8 mouse cellular contexts compared by ENCODE assay signal in the genomic region with DNA sequence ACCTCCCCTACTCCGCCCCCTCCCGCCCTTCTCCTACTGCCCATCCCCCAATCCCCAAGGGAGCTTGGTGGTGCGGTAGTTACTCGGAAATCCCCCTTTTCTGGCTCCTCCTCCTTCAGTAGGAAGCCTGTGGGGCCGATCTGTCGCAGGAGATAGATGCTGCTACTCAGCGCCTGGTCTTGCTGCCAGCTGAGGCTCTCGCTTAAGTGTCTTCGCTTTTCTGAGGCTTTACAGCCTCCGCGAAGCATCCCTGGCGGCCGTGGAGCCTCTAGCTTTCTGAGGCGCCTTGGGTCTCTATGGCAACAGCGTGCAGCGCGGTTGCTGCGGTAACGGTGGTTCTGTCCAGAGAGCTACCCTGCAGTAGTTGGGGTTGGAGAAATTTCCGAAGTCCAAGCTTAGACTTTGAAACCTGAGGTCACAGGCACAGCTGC. TPM values are rescaled to one million over a fixed set of nuclear protein-coding genes. Genes with fewer than 3 reads are reported as not detected.
A peak's percentile ranks its signal among the peaks of the same experiment; 100 is the strongest.
DNase-seq lines count a peak whose midpoint lies in the region; ATAC-seq and TF ChIP-seq lines count a peak whose summit lies in the region.

A gene (minus strand): TSS at position 298 of the 431 bp plus-strand sequence.

- no peaks in the 10 kb centered on the region for H3K36me3 ChIP-seq in lung, embryonic 15.5 days
- H3K36me3 ChIP-seq in limb, embryonic 10.5 days, result no peaks in the 10 kb centered on the region
- no peaks in the 10 kb centered on the region for H3K36me3 ChIP-seq in midbrain, postnatal 0 days (ENCODE audit: insufficient read depth, low read length)

- H3K9me3 ChIP-seq in lung, embryonic 15.5 days, result no peaks in the 10 kb centered on the region
- H3K9me3 ChIP-seq in limb, embryonic 10.5 days (replicated peaks), result no peaks in the 10 kb centered on the region
- no peaks in the 10 kb centered on the region for H3K9me3 ChIP-seq in midbrain, postnatal 0 days (ENCODE audit: low read length)

- no peaks in the 10 kb centered on the region for H3K27me3 ChIP-seq in lung, embryonic 15.5 days
- H3K27me3 ChIP-seq in limb, embryonic 10.5 days (ENCODE audit: low read depth, poor library complexity, severe bottlenecking), result no peaks in the 10 kb centered on the region
- H3K27me3 ChIP-seq in midbrain, postnatal 0 days (ENCODE audit: insufficient read depth, low read length), result no peaks in the 10 kb centered on the region

- peak; percentile 15; the same call in 1 of the 2 replicates for TF ChIP-seq CTCF in midbrain, postnatal 0 days (IDR thresholded peaks at IDR 0.05)

- 1% methylated on average over 20 of the region's 20 CpGs for WGBS in lung, embryonic 15.5 days
- under 1% methylated on average over 20 of the region's 20 CpGs for WGBS in limb, embryonic 10.5 days
- WGBS in midbrain, postnatal 0 days, result under 1% methylated on average over 20 of the region's 20 CpGs

- H3K4me3 ChIP-seq in lung, embryonic 15.5 days, result peak within 1 kb of the TSS; percentile 13; the same call in 1 of the 2 replicates
- peak within 1 kb of the TSS; percentile 51 for H3K4me3 ChIP-seq in limb, embryonic 10.5 days
- H3K4me3 ChIP-seq in midbrain, postnatal 0 days (ENCODE audit: low read depth, low read length), result peak within 1 kb of the TSS; percentile 40

- no peak for DNase-seq in lung, postnatal 14 days
- peak; percentile 91 for DNase-seq in embryo, embryonic 10 days (ENCODE audit: low spot score)
- DNase-seq in kidney, adult 8-10 months, result peak; percentile 48 to 61
- peak; percentile 80 for DNase-seq in limb, embryonic 10.5 days (ENCODE audit: low spot score)
- peak; percentile 93 for DNase-seq in midbrain, postnatal 0 days (ENCODE audit: low spot score)
- peak; percentile 15 to 55 for DNase-seq in spleen, postnatal 4 days (ENCODE audit: low spot score in 2 of 2)

- 0 out of 2 replicates have a peak, but pooled peaks cover 5% of the 10 kb centered on the region for H3K4me1 ChIP-seq in lung, embryonic 15.5 days
- peaks cover 8% of the 10 kb centered on the region for H3K4me1 ChIP-seq in limb, embryonic 10.5 days
- H3K4me1 ChIP-seq in midbrain, postnatal 0 days (ENCODE audit: insufficient read depth, low read length), result no peaks in the 10 kb centered on the region

- ATAC-seq in lung, embryonic 15.5 days (ENCODE audit: borderline replicate concordance, extremely low read depth, low FRiP score, low TSS enrichment), result peak; percentile 39; the same call in 1 of the 2 replicates
- peak; percentile 90 for ATAC-seq in granulocyte monocyte progenitor cell, adult 5-6 weeks (replicated peaks; ENCODE audit: poor library complexity, severe bottlenecking)
- ATAC-seq in midbrain, postnatal 0 days (ENCODE audit: low FRiP score), result peak; percentile 97

- no peak within 1 kb of the TSS for H3K27ac ChIP-seq in lung, embryonic 15.5 days
- H3K27ac ChIP-seq in limb, embryonic 10.5 days, result no peak within 1 kb of the TSS
- peak within 1 kb of the TSS; percentile 32 for H3K27ac ChIP-seq in midbrain, postnatal 0 days (ENCODE audit: low read depth, low read length)

- peak within 1 kb of the TSS; percentile 44 for H3K4me2 ChIP-seq in lung, embryonic 15.5 days
- H3K4me2 ChIP-seq in midbrain, postnatal 0 days (ENCODE audit: low read depth, low read length, poor library complexity, severe bottlenecking), result peak within 1 kb of the TSS; percentile 53

- no peak within 1 kb of the TSS for H3K9ac ChIP-seq in lung, embryonic 15.5 days
- peak within 1 kb of the TSS; percentile 36; the same call in 1 of the 2 replicates for H3K9ac ChIP-seq in midbrain, postnatal 0 days (replicated peaks; ENCODE audit: low read length, poor library complexity, severe bottlenecking)

RNA-seq across cellular contexts. Expression of the gene that starts here (rescaled TPM):
- 0.11 TPM in 1 of 2 replicates, not detected in the other for polyA plus RNA-seq in lung, embryonic 15.5 days (2015; fragmentation: Nextera tagmentation; extraction: Ambion mirVana)
- not detected in 2 replicates for total RNA-seq in granulocyte monocyte progenitor cell, adult 5-6 weeks (2014; fragmentation: Nextera tagmentation)
- total RNA-seq in granulocyte monocyte progenitor cell, adult 5-6 weeks (2017), result not detected in 2 replicates
- polyA plus RNA-seq in limb, embryonic 10.5 days (2016; fragmentation: Nextera tagmentation; extraction: Ambion mirVana), result not detected in 2 replicates
- total RNA-seq in midbrain, postnatal 0 days (2014; rRNA removed), result not detected in 2 replicates
- 0.12 TPM in 1 of 2 replicates, not detected in the other for polyA plus RNA-seq in midbrain, postnatal 0 days (2015; fragmentation: Nextera tagmentation; extraction: Ambion mirVana)

Comparison
In these comparisons a context has a peak if more than half of its experiments do, and no peak if none do; other contexts are left out.
1. Peak in ATAC-seq, H3K4me3 ChIP-seq and H3K4me2 ChIP-seq in lung, embryonic 15.5 days; RNA of the gene not detected or under 1 TPM.
2. Peak in ATAC-seq in granulocyte monocyte progenitor cell, adult 5-6 weeks; RNA of the gene not detected or under 1 TPM.
3. Peak in DNase-seq and H3K4me3 ChIP-seq in limb, embryonic 10.5 days; RNA of the gene not detected or under 1 TPM.
4. Peak in DNase-seq, ATAC-seq, H3K4me3 ChIP-seq, H3K27ac ChIP-seq, H3K9ac ChIP-seq and H3K4me2 ChIP-seq in midbrain, postnatal 0 days; RNA of the gene not detected or under 1 TPM.
5. ATAC-seq: peak in every context shown above with its lines; median percentile 97 in midbrain, postnatal 0 days; 90 in granulocyte monocyte progenitor cell, adult 5-6 weeks; 39 in lung, embryonic 15.5 days.